Mouse (Mus musculus) G1E (cell line): ENCODE measurements around the gene Ppp2r5b.

Experiments
- CTCF ChIP-seq: IDR thresholded peaks from 2 replicates; pipeline ENCODE4 v1.5.1; 2012; ENCODE audit warnings: low read depth, low read length, inconsistent platforms, mixed read lengths
- GATA1 ChIP-seq: IDR thresholded peaks from 2 replicates; pipeline ENCODE4 v1.6.1; 2012; ENCODE audit warnings: borderline replicate concordance, low read length, inconsistent platforms, mixed read lengths
- TAL1 ChIP-seq: conservative IDR thresholded peaks from 2 replicates; pipeline ENCODE4 v1.6.1; 2012; ENCODE audit warnings: low read depth, low read length, inconsistent platforms, mixed read lengths

GRCm38 (mm10) chr19:6236053-6236441 lies 375 bp upstream of the Ppp2r5b start:
- TF ChIP-seq CTCF: no peak
- no peak for TF ChIP-seq GATA1
- TF ChIP-seq TAL1: no peak
